Mouse (Mus musculus) adrenal gland, adult 8-10 months (tissue): Measurements from ENCODE around the gene Map3k15. TPM values are rescaled to one million over a fixed set of nuclear protein-coding genes. Genes with fewer than 3 reads are reported as not detected.

Source experiments
- DNase-seq: peaks from one replicate; pipeline ENCODE4 v3.0.0; 2022
- total RNA-seq, 4 experiments: library from RNA; stranded (reverse); gene quantifications; 2 replicates each; pipeline ENCODE4 v1.2.4; 2022

Gene Map3k15
- 1 to 10 TPM in 3 of 4 experiments, under 1 TPM in 1; 0.96 to 2.2 (median 1.4) TPM for total RNA-seq

- DNase-seq = peak; percentile 30
Measured at GRCm38 (mm10) chrX:159988002-159988960, at the start of gene Map3k15. Map3k15 (plus strand) TSS chrX:159988433.

GRCm38 (mm10) chrX:159942569-159942968 lies 45.7 kb upstream of the Map3k15 start:
- DNase-seq = no peak

- DNase-seq = no peak
Measured at GRCm38 (mm10) chrX:159943586-159943985, 44.6 kb upstream of the Map3k15 start.

DNA sequence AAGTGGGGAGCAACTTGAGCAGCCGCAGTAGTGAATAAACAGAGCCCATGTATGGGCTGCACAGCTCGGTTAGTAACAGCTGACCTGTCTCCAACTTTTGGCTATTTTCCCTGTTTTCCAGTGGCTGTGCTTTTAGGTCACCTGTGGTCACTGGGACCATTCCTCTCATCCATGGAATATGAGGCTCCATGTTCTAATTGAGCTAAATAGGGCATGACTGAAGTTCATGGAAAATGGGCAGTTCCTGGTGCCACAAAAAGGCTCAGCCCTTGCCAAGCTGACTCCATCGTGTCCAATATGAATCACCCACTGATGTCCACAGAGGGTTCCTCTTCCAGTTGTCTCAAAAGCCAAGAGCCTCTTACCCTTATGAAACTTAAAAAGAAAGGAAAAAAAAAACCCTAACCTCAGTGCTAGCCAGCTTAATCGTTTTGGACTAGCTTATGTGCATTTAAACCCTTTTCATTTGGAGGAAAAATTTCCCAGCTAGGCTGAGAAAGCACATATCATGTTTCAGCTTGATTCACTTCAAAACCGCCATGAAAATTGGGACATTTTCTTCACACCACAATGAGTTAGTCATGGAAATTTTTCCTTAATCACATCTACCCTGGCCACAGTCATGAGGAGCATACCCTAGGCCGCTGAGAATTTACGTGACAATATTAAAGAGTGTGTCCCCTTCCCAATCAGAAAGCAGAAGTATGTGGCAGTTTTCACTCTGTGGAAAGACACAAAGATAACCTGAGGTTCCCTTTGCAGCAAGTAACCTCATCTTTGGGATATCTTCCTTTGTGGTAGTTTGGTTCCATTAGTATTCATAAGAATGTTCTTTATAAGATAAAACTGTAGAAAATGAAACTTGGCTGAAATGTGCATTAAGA lies 34.4 kb upstream of the Map3k15 start:
- no peak for DNase-seq

GRCm38 (mm10) chrX:159954430-159954779 lies 33.8 kb upstream of the Map3k15 start:
- DNase-seq = no peak

GRCm38 (mm10) chrX:159955433-159955832 lies 32.8 kb upstream of the Map3k15 start:
- no peak for DNase-seq

GRCm38 (mm10) chrX:159961385-159961784 lies 26.8 kb upstream of the Map3k15 start:
- DNase-seq = no peak

DNA sequence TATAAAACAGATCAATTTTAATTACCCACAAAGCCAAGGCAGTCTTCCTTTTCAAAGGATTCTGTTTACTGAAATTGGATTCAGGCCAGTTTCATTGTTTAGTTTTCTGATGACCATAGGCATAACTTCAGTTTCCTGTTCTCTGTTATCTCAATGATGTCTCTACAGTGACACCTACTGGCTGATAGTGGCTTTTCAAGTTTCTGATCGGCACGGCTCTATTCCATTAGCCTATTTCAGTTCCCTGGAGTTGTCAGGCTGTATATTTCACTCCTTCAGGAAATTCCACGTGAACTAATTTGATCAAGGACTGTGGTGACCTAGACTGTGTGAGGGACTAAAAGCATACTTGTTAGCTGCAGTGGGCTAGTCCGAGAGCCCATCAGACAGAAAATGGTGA lies 25.0 kb upstream of the Map3k15 start:
- DNase-seq = peak; percentile 17

GRCm38 (mm10) chrX:159963925-159964324 lies 24.3 kb upstream of the Map3k15 start:
- no peak for DNase-seq

DNA sequence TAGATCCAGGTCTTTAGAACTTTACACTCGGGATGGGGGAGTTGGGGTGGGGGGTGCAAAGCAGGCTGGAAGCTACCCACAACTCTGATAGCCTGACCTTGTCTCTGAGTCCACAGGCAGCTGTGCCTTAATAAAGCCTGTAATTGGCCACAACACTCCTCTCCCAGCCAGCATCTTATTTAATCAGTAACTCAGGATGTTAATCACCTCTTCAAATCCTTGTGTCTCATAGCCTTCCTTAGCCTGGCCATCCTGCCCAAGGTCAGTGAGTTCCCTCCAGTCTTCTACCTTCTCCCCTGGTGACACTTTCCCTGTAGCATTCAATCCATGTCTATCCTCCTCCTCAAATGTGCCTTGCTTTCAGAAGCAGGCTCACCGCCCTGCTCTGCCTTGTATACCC lies 19.2 kb upstream of the Map3k15 start:
- DNase-seq = no peak

- no peak for DNase-seq
Measured at GRCm38 (mm10) chrX:159971091-159971779, 17.0 kb upstream of the Map3k15 start.

- no peak for DNase-seq
Measured at GRCm38 (mm10) chrX:159973730-159974129, 14.5 kb upstream of the Map3k15 start.

- DNase-seq = no peak
Measured at GRCm38 (mm10) chrX:159976243-159976642, 12.0 kb upstream of the Map3k15 start.

DNA sequence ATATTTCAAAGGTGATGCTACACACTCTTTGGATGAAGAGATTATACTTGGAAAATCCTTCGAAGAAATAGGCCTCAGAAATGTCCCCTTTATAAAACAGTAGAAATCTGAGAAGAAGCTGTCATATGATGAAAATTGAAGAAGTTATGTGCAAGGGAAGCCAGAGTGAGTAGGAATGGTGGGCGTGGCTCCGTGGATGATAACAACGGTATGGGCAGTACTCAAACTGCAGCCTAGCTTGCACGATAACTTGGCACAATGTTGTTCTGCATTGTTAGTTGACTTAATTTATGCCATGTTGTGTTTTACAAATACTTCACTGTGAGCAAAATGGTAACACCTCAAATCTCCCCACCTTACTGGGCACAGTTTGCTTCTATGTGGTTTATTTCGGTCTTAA lies 7.6 kb downstream of the Map3k15 start:
- no peak for DNase-seq

GRCm38 (mm10) chrX:160053306-160053705 lies 65.1 kb downstream of the Map3k15 start:
- DNase-seq = no peak

GRCm38 (mm10) chrX:160054643-160055042 lies 66.4 kb downstream of the Map3k15 start:
- DNase-seq = no peak

DNA sequence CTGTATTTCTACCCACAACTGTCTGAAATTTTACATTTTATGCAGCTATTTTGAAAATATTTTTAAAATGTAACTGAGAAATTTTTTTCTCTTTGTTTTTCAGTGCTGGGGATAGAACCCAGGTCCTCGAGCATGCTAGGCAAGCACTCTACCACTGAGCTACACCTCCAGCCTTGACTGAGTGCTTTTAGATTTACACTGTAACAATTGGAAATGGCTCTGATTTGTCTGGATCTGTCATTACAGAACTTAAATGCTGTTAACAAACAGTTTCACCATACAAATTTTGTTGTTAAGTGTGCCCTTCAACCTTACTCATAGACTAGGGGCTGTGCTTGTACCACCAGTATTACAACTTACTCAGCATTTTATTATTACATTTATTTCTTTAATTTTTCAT lies 103.7 kb downstream of the Map3k15 start:
- DNase-seq = no peak

GRCm38 (mm10) chrX:160107817-160108216 lies 119.6 kb downstream of the Map3k15 start:
- DNase-seq = no peak

GRCm38 (mm10) chrX:160113777-160114176 lies 125.5 kb downstream of the Map3k15 start:
- DNase-seq = no peak

GRCm38 (mm10) chrX:160116074-160116473 lies 127.8 kb downstream of the Map3k15 start:
- DNase-seq = no peak

GRCm38 (mm10) chrX:160116658-160117057 lies 128.4 kb downstream of the Map3k15 start:
- DNase-seq = peak; percentile 8

DNA sequence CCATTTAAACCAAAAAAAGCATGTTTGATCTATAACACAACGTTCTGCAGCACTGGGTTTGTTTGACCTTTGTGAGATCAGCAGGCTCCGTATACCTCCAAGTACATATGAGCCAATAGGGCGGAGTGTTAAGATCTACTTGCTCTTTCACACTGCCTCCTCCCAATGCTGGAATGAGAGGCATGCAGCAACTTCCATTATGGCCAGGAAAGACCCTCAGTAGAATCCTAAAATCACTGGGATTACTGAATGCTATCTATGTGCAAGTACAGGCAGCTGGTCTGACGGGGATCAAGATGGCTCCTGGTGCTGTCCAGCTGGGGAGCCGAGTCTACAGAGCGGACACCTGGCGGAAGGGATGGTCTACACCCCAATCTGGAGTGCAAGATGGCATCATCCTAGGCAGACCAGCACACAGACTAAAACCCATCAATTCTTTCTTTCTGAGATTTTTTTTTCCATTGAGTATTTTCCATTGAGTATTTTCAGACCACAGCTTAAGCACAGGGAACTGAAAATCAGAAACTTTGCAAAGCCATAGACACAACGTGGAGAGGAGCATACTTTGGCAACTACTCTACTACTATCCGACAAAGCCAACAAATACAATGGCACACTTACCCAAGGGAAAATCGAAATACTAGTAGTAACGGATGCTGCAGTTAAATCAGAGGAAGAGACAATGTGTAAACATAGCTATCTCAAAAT lies 146.1 kb downstream of the Map3k15 start:
- DNase-seq = no peak
